Mouse (Mus musculus) neural tube, embryonic 14.5 days (tissue): ENCODE results near the gene Igfbp1. TPM values are rescaled to one million over a fixed set of nuclear protein-coding genes. Genes with fewer than 3 reads are reported as not detected.
A peak's percentile ranks its signal among the peaks of the same experiment; 100 is the strongest.

Experiments
- ATAC-seq: fragments of 200-750 bp; cut with Nextera tagmentation; 2 replicates; pipeline ENCODE4 v1.8.0; 2017; ENCODE audit warnings: low read depth, mild to moderate bottlenecking, moderate TSS enrichment, moderate library complexity
- H3K27ac ChIP-seq: fragments of 300-500 bp; sonication (generic); 2 replicates; pipeline ENCODE4 v1.5.1; 2014; ENCODE audit warnings: low read depth, mild to moderate bottlenecking, control low read depth, low read length, moderate library complexity, mixed read lengths
- H3K27me3 ChIP-seq: fragments of 300-500 bp; sonication (generic); 2 replicates; pipeline ENCODE4 v1.6.1; 2014; ENCODE audit warnings: low read length; ENCODE audit not compliant: control insufficient read depth, insufficient read depth
- H3K36me3 ChIP-seq: fragments of 300-500 bp; sonication (generic); 2 replicates; pipeline ENCODE4 v1.6.1; 2014; ENCODE audit warnings: low read length, mixed read lengths; ENCODE audit not compliant: control insufficient read depth, insufficient read depth
- H3K4me1 ChIP-seq: fragments of 300-500 bp; sonication (generic); 2 replicates; pipeline ENCODE4 v1.6.1; 2014; ENCODE audit warnings: low read length; ENCODE audit not compliant: control insufficient read depth, insufficient read depth
- H3K4me2 ChIP-seq: fragments of 300-500 bp; sonication (generic); 2 replicates; pipeline ENCODE4 v1.6.1; 2014; ENCODE audit warnings: mild to moderate bottlenecking, low read depth, low read length, control low read depth
- H3K4me3 ChIP-seq: fragments of 300-500 bp; sonication (generic); 2 replicates; pipeline ENCODE4 v1.5.1; 2014; ENCODE audit warnings: low read depth, low read length, control low read depth, mixed read lengths
- H3K9ac ChIP-seq: fragments of 300-500 bp; sonication (generic); replicated peaks from 2 replicates; pipeline ENCODE4 v1.6.1; 2014; ENCODE audit warnings: low read depth, mild to moderate bottlenecking, control low read depth, low read length, mixed read lengths
- H3K9me3 ChIP-seq: fragments of 300-500 bp; sonication (generic); 2 replicates; pipeline ENCODE4 v1.6.1; 2016; ENCODE audit warnings: low read length; ENCODE audit not compliant: control insufficient read depth
- WGBS: fragments of 180-500 bp; shearing (Covaris S2); extraction: QIAGEN DNeasy Blood & Tissue Kit; methylation state at CpG from one replicate; pipeline ENCODE4 v1.1.7; 2014; 5-methylcytosine and 5-hydroxymethylcytosine counted together
- polyA plus RNA-seq: library from polyadenylated mRNA; unstranded; fragments of >200 nt; fragmentation: Nextera tagmentation; extraction: Ambion mirVana; gene quantifications from 2 replicates; pipeline ENCODE4 v1.2.1, GENCODE M21; 2014

Igfbp1 gene
- polyA plus RNA-seq, 1 experiment from 2014 or later: not detected

DNA sequence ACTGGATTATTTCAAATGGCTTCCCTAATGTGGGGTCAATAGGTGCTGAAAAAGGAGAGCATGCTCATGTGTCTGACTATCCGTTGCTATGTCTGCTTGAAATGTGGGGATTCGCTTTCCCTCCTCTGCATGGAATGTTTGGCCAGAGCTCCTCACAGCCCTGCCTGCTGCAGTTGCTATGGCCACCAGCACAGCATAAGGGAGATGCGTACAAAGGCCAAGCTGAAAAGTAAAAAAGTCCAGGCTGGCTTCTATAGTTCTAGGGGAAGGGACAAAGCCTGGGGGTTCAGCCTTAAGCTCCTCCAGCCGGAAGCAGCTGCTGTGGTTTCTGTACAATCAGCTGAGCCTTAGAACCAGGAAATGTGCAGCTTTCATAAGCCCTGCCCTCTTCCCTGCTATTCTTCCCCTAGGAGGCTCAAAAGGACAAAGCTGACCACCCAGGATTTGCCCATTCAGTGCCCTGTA is 36.9 kb upstream of the Igfbp1 start:
- no peak overlapping the region for H3K4me2 ChIP-seq
- ATAC-seq: peak; percentile 50; the same call in 1 of the 2 replicates
- no peaks in the 10 kb centered on the region for H3K27me3 ChIP-seq
- no peaks in the 10 kb centered on the region for H3K36me3 ChIP-seq
- H3K27ac ChIP-seq: peak overlapping the region; percentile 36; the same call in 1 of the 2 replicates
- no peak overlapping the region for H3K4me3 ChIP-seq
- H3K9me3 ChIP-seq: no peaks in the 10 kb centered on the region
- H3K4me1 ChIP-seq: peaks cover 3% of the 10 kb centered on the region; the same call in 1 of the 2 replicates
- 30% methylated on average over 4 of the region's 4 CpGs for WGBS
- H3K9ac ChIP-seq: no peak overlapping the region

DNA sequence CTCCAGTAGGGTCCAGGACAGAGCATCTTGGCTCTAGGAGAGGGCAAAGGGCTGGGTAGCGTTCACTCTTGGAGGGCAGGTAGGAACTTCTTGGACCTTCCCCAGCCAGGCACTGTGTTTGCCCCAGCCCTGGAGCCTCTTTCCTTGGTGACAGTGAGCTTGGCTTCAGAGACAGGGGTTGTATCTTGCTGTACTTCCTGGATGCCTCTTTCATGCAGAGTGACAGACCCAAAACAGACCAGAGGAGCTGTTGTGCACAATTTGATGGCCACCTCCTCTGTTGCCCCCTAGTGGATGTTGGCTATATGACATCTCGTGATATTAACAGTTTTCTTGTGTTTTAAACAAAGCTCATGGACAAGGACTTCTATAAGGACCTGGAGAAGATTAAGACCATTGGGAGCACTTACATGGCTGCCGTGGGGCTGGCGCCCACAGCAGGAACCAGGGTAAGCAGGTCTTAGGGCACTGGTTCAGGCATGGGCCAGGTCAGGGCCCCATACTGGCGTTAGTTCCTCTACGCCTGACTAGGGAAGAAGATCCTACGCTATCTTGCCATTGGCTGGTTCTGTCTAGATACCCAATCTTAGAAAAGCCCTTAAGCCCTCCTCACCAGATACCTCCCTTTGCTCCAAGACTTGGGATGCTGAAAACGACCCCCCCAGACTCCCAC is 35.9 kb upstream of the Igfbp1 start:
- H3K9ac ChIP-seq: no peak overlapping the region
- no peak overlapping the region; the same call in 1 of the 2 replicates for H3K27ac ChIP-seq
- H3K27me3 ChIP-seq: no peaks in the 10 kb centered on the region
- H3K4me1 ChIP-seq: peaks cover 3% of the 10 kb centered on the region; the same call in 1 of the 2 replicates
- WGBS: 80% methylated on average over 8 of the region's 8 CpGs
- H3K4me3 ChIP-seq: no peak overlapping the region
- H3K4me2 ChIP-seq: no peak overlapping the region
- peak; percentile 36; the same call in 1 of the 2 replicates for ATAC-seq
- H3K36me3 ChIP-seq: no peaks in the 10 kb centered on the region; the same call in 1 of the 2 replicates
- no peaks in the 10 kb centered on the region for H3K9me3 ChIP-seq

DNA sequence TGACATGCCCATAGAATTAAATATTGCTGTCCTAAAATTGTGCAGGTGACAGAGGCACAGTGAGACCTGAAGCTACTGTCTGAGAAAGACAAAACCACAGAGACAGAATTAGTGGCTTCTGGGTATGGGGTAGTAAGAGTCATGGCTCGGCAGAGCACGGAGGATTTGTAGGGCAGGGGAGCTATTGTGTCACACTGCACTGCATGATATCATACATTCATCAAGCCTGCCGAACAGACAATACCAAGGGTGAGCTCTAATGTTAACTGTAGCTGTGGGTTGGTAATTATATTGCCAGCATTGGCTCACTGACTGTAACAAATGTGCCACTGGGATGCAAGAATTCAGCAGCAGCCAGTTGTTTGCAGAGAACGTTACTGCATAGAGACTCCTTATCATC is 33.2 kb upstream of the Igfbp1 start:
- Histone ChIP-seq H3K27ac (no peak overlapping the region), H3K4me2 (no peak overlapping the region)
- 24% methylated on average over 4 of the region's 4 CpGs for WGBS

DNA sequence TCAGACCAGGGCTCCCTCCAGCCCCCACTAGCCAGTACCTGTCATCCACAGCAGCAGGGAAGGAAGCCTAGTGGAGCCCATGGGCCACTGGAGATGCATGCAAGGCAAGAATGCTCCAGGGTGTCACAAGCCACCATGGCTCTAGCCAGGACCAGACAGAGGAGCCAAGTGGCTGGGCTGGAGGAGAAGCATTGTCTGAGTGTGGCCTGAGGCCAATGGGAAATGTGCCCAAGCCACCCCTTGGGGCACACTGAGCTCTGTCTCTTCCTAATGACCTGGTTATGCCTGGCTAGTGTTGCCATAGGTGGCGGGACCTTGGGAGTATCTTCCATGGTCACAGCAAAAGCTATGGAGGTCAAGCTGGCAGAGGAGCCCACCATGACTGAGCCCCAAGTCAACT is 27.9 kb upstream of the Igfbp1 start:
- Histone ChIP-seq H3K27ac (no peak overlapping the region), H3K9me3 (no peaks in the 10 kb centered on the region), H3K9ac (no peak overlapping the region), H3K4me3 (no peak overlapping the region), H3K36me3 (no peaks in the 10 kb centered on the region; the same call in 1 of the 2 replicates), H3K4me1 (no peaks in the 10 kb centered on the region), H3K4me2 (no peak overlapping the region), H3K27me3 (no peaks in the 10 kb centered on the region)
- WGBS: 93% methylated on average over 1 of the region's 1 CpGs
- no peak for ATAC-seq

More for the DNA sequence above, 33.2 kb upstream of the Igfbp1 start:
- no peak overlapping the region for H3K9ac ChIP-seq
- H3K36me3 ChIP-seq: no peaks in the 10 kb centered on the region; the same call in 1 of the 2 replicates
- ATAC-seq: peak; percentile 45; the same call in 1 of the 2 replicates
- peaks cover 3% of the 10 kb centered on the region; the same call in 1 of the 2 replicates for H3K4me1 ChIP-seq
- no peaks in the 10 kb centered on the region for H3K27me3 ChIP-seq
- H3K9me3 ChIP-seq: no peaks in the 10 kb centered on the region
- H3K4me3 ChIP-seq: no peak overlapping the region

DNA sequence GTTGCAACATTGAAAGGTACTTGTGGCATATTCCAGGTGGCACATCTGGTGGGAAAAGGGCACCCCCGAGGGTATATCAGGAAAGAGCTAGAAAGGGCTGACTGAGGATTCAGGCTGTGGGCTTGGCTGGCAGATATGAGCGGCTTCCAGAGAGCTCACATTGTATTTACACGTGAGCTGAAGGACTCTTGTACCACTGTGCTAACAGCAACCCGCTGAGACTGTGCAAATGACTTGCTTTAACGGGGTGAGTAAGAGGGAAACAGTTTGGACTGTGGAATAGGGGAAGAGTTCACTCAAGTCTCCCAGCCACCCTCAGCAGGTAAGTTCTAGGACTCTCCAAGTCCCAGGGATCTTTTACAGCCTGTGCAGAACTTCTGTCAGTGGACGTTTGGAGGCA is 23.9 kb upstream of the Igfbp1 start:
- no peak overlapping the region for H3K27ac ChIP-seq
- no peaks in the 10 kb centered on the region for H3K9me3 ChIP-seq
- H3K4me2 ChIP-seq: no peak overlapping the region
- no peaks in the 10 kb centered on the region for H3K27me3 ChIP-seq
- ATAC-seq: no peak
- H3K36me3 ChIP-seq: no peaks in the 10 kb centered on the region
- H3K4me1 ChIP-seq: no peaks in the 10 kb centered on the region
- H3K9ac ChIP-seq: no peak overlapping the region
- H3K4me3 ChIP-seq: no peak overlapping the region
- 85% methylated on average over 6 of the region's 6 CpGs for WGBS

DNA sequence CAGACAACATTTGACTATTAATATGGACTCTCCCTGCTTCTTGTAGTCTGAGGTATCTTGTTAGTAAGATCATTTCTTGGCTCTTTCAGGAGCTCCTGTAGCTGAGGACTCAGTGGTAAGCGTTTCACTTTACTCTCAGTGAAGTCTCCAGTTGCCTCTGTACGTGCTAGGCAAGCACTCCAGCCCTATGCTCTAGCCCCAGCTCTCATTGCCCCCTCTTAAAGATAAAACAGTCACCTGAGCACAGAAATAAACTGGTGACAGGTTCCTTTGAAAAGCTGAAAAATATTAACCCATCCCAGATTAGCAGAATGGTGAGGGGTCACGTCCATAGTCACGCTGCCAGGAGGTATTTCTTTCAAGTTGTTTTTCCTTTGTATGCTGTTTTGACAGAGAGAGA is 18.9 kb upstream of the Igfbp1 start:
- Histone ChIP-seq H3K4me3 (no peak overlapping the region), H3K27me3 (no peaks in the 10 kb centered on the region), H3K36me3 (no peaks in the 10 kb centered on the region), H3K27ac (no peak overlapping the region), H3K9ac (no peak overlapping the region), H3K4me1 (no peaks in the 10 kb centered on the region), H3K4me2 (no peak overlapping the region), H3K9me3 (no peaks in the 10 kb centered on the region)
- no peak for ATAC-seq
- WGBS: 76% methylated on average over 4 of the region's 4 CpGs

DNA sequence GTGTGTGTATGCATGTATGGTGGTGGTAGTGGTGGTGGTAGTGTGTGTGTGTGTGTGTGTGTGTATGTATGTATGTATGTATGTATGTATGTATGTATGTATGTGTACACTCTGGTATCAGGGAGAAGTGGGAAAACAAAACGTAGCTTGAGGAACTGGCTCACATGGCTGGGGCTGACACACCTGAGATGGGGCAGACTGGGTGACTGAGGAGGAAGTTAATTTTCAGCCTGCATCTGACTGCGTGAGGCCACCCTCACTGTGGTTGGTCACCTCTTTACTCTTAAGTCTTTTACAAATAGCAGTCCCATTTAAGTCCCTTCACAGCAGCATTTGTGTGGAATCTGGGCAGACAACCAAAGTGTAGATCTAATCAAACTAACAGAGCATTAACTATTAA is 18.3 kb upstream of the Igfbp1 start:
- Histone ChIP-seq H3K4me2 (no peak overlapping the region), H3K27ac (no peak overlapping the region), H3K4me1 (no peaks in the 10 kb centered on the region), H3K27me3 (no peaks in the 10 kb centered on the region), H3K4me3 (no peak overlapping the region), H3K36me3 (no peaks in the 10 kb centered on the region), H3K9ac (no peak overlapping the region), H3K9me3 (no peaks in the 10 kb centered on the region)
- ATAC-seq: no peak
- 93% methylated on average over 2 of the region's 2 CpGs for WGBS

DNA sequence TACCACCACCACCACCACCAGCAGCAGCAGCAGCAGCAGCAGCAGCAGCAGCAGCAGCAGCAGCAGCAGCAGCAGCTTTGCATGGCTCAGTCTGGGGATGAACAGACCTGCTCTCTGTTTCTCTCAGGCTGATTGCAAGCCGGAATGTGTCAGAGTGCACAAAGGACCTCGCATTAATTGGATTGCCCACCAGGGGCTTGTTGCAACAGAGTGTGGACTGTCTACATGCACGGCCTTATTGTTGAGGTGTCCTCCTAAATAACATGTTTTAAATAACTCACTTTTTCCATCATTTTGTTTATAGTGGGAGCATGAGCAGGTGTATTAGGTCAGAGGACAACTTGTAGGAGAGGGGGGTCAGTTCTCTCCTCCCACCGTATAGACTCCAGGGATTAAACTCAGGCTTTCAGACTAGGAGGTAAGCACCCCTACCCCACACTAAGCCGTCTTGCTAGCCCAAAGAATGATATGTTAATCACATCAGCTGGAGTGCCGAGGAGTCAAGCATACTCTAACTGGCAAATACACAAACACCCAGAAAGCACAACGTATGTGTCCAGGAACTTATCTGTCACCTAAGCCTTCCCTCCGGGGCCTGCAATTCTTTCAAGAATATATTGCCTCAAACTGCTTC is 15.1 kb upstream of the Igfbp1 start:
- H3K4me3 ChIP-seq: no peak overlapping the region
- H3K4me1 ChIP-seq: no peaks in the 10 kb centered on the region
- peak; percentile 52; the same call in 1 of the 2 replicates for ATAC-seq
- no peak overlapping the region for H3K27ac ChIP-seq
- no peaks in the 10 kb centered on the region for H3K27me3 ChIP-seq
- H3K4me2 ChIP-seq: no peak overlapping the region
- WGBS: 31% methylated on average over 8 of the region's 8 CpGs
- H3K9me3 ChIP-seq: no peaks in the 10 kb centered on the region
- no peak overlapping the region for H3K9ac ChIP-seq
- H3K36me3 ChIP-seq: no peaks in the 10 kb centered on the region

DNA sequence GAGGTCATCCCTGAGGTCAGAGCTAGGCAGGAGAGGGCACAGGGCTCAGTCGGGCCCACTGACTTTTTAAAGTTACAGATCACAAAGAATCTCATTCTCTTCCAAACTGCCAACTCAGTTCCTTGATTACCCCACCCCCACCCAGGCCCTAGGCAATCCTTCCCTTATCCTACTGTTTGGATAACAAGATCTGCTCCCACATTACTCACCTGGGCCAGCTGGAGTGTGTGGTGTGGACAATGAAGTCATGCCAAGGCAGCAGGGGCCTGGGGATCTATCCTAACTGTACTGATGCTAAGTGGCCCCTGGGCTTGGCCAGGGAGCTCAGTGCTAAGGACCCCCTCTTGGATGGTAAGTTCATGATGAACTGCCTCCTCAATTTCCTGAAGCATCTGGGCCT is 13.2 kb upstream of the Igfbp1 start:
- H3K36me3 ChIP-seq: no peaks in the 10 kb centered on the region
- no peak overlapping the region for H3K9ac ChIP-seq
- no peaks in the 10 kb centered on the region for H3K27me3 ChIP-seq
- no peaks in the 10 kb centered on the region for H3K9me3 ChIP-seq
- no peak for ATAC-seq
- H3K4me2 ChIP-seq: no peak overlapping the region
- no peak overlapping the region for H3K27ac ChIP-seq
- H3K4me3 ChIP-seq: no peak overlapping the region
- 59% methylated on average over 1 of the region's 1 CpGs for WGBS
- H3K4me1 ChIP-seq: no peaks in the 10 kb centered on the region
